In genomic region chr9:29025603-29026002, GRCm38 (mm10) we compare ENCODE assay signal across 19 mouse cellular contexts.
DNase-seq lines count a peak whose midpoint lies in the region; ATAC-seq lines count a peak whose summit lies in the region.
"Had no signal": no experiment of that assay in that cellular context is flagged by ENCODE, and none has a peak within 500 bp of the region (broad histone marks: within the 10 kb centered on the region; RNA-seq: fewer than 3 reads in every experiment).

No protein-coding gene starts in this region.

- intact Hi-C loops in heart, postnatal 25 days (cut with DNase I), result no loop called here
- intact Hi-C loops in gastrocnemius, postnatal 14 days (cut with DNase I; ENCODE audit: low total_unique reads), result no loop called here

- H3K27ac ChIP-seq in heart, embryonic 11.5 days (ENCODE audit: low read depth, low read length), result no peak overlapping the region
- H3K27ac ChIP-seq in heart, embryonic 15.5 days, result peak overlapping the region; percentile 62
- H3K27ac ChIP-seq: embryonic facial prominence, embryonic 12.5 days; forebrain, embryonic 12.5 days; gastrocnemius, adult 2 months; heart, adult 2 months; hindbrain, embryonic 14.5 days; intestine, embryonic 15.5 days; kidney, embryonic 15.5 days had no signal

- H3K36me3 ChIP-seq in heart, embryonic 11.5 days (ENCODE audit: control insufficient read depth, insufficient read depth, low read length), result no peaks in the 10 kb centered on the region
- H3K36me3 ChIP-seq in heart, embryonic 15.5 days, result no peaks in the 10 kb centered on the region
- H3K36me3 ChIP-seq: embryonic facial prominence, embryonic 12.5 days; forebrain, embryonic 12.5 days; intestine, embryonic 15.5 days; kidney, embryonic 15.5 days had no signal

- no peak overlapping the region for H3K4me3 ChIP-seq in heart, embryonic 11.5 days (ENCODE audit: low read depth, low read length)
- no peak overlapping the region for H3K4me3 ChIP-seq in heart, embryonic 15.5 days
- H3K4me3 ChIP-seq: embryonic facial prominence, embryonic 12.5 days; forebrain, embryonic 12.5 days; gastrocnemius, adult 2 months; heart, adult 2 months; intestine, embryonic 15.5 days; kidney, embryonic 15.5 days had no signal

- peaks cover 5% of the 10 kb centered on the region; the same call in 1 of the 2 replicates for H3K4me1 ChIP-seq in heart, embryonic 11.5 days (ENCODE audit: control insufficient read depth, insufficient read depth, low read length)
- H3K4me1 ChIP-seq in heart, embryonic 15.5 days (replicated peaks), result peaks cover 26% of the 10 kb centered on the region
- H3K4me1 ChIP-seq: embryonic facial prominence, embryonic 12.5 days; forebrain, embryonic 12.5 days; intestine, embryonic 15.5 days; kidney, embryonic 15.5 days had no signal

- no peaks in the 10 kb centered on the region for H3K9me3 ChIP-seq in heart, embryonic 11.5 days (replicated peaks; ENCODE audit: control insufficient read depth, low read length)
- no peaks in the 10 kb centered on the region for H3K9me3 ChIP-seq in heart, embryonic 15.5 days (replicated peaks)
- H3K9me3 ChIP-seq: embryonic facial prominence, embryonic 12.5 days; forebrain, embryonic 12.5 days; intestine, embryonic 15.5 days; kidney, embryonic 15.5 days had no signal

- H3K27me3 ChIP-seq in heart, embryonic 11.5 days (ENCODE audit: control insufficient read depth, insufficient read depth, low read length), result no peaks in the 10 kb centered on the region
- no peaks in the 10 kb centered on the region for H3K27me3 ChIP-seq in heart, embryonic 15.5 days
- H3K27me3 ChIP-seq: embryonic facial prominence, embryonic 12.5 days; forebrain, embryonic 12.5 days; intestine, embryonic 15.5 days; kidney, embryonic 15.5 days had no signal

- WGBS in heart, embryonic 11.5 days (ENCODE audit: insufficient replicate concordance), result 17% methylated on average over 4 of the region's 4 CpGs
- 24% methylated on average over 4 of the region's 4 CpGs for WGBS in heart, embryonic 15.5 days

- peak; percentile 59; the same call in 1 of the 2 replicates for ATAC-seq in heart, embryonic 11.5 days (replicated peaks; ENCODE audit: insufficient number of reproducible peaks, low FRiP score, low TSS enrichment)
- ATAC-seq in heart, embryonic 15.5 days (replicated peaks; ENCODE audit: insufficient number of reproducible peaks, insufficient read depth, low FRiP score, low read depth), result peak; percentile 80; the same call in 1 of the 2 replicates
- ATAC-seq: forebrain, embryonic 16.5 days; intestine, embryonic 15.5 days had no signal

- no peak overlapping the region for H3K9ac ChIP-seq in heart, embryonic 11.5 days (ENCODE audit: low read depth, low read length)
- H3K9ac ChIP-seq in heart, embryonic 15.5 days, result no peak overlapping the region
- H3K9ac ChIP-seq: embryonic facial prominence, embryonic 12.5 days; forebrain, embryonic 12.5 days; hindbrain, embryonic 14.5 days; intestine, embryonic 15.5 days; kidney, embryonic 15.5 days had no signal

- no peak overlapping the region for H3K4me2 ChIP-seq in heart, embryonic 11.5 days
- H3K4me2 ChIP-seq in heart, embryonic 15.5 days, result no peak overlapping the region
- H3K4me2 ChIP-seq: embryonic facial prominence, embryonic 12.5 days; forebrain, embryonic 12.5 days; hindbrain, embryonic 14.5 days; intestine, embryonic 15.5 days; kidney, embryonic 15.5 days had no signal

- DNase-seq in heart, adult 11 months, result peak; percentile 85
- DNase-seq in heart, postnatal 25 days (ENCODE audit: low spot score), result no peak
- DNase-seq in heart, postnatal 4 days, result peak; percentile 34
- no peak for DNase-seq in spleen, postnatal 36 days (ENCODE audit: low spot score in 2 of 2)
- DNase-seq in gastrocnemius, postnatal 14 days, result no peak
- no peak for DNase-seq in right cerebral cortex, postnatal 10 days (ENCODE audit: low spot score in 2 of 2)
- DNase-seq: adrenal gland, postnatal 10 days; gastrocnemius, adult 2 months; gastrocnemius, postnatal 36 days; kidney, adult 2 months had no signal

Comparison
In these comparisons a context has a peak if more than half of its experiments do, and no peak if none do; other contexts are left out.
1. DNase-seq: peak in heart, adult 11 months (single experiment) and heart, postnatal 4 days (single experiment); none in heart, postnatal 25 days (single experiment), spleen, postnatal 36 days (0 of 2), gastrocnemius, postnatal 14 days (single experiment) and right cerebral cortex, postnatal 10 days (0 of 2).